Mouse (Mus musculus): ENCODE measurements around the gene Atp6v0b. TPM values are rescaled to one million over a fixed set of nuclear protein-coding genes. Genes with fewer than 3 reads are reported as not detected.
A peak's percentile ranks its signal among the peaks of the same experiment; 100 is the strongest.

Gene Atp6v0b
- total and polyA plus RNA-seq, 3 experiments = 219 to 297 (median 247) TPM

- H3K36me3 ChIP-seq (replicated peaks) = peaks cover 95% of the 10 kb centered on the region
- no peak for ATAC-seq (ENCODE audit: extremely low read depth, insufficient number of reproducible peaks, low FRiP score, poor library complexity, severe bottlenecking)
- TF ChIP-seq GATA2 (IDR thresholded peaks at IDR 0.05; ENCODE audit: borderline replicate concordance, low read depth, low read length) (no peak), POLR2AphosphoS5 (IDR thresholded peaks at IDR 0.05; ENCODE audit: insufficient replicate concordance, low read depth, low read length) (no peak), TAL1 (conservative IDR thresholded peaks at IDR 0.05; ENCODE audit: low read depth, low read length) (no peak), GATA1 (IDR thresholded peaks at IDR 0.05; ENCODE audit: borderline replicate concordance, low read length) (no peak), CTCF (IDR thresholded peaks at IDR 0.05; ENCODE audit: low read depth, low read length) (no peak)
- no peaks in the 10 kb centered on the region; the same call in 1 of the 2 replicates for H3K4me1 ChIP-seq (ENCODE audit: insufficient read depth, low read depth, low read length)
- no peak for DNase-seq (ENCODE audit: low spot score)
- no peak overlapping the region for H3K4me3 ChIP-seq (ENCODE audit: low read depth, low read length)
- H3K27me3 ChIP-seq (ENCODE audit: insufficient read depth, low read length) = no peaks in the 10 kb centered on the region
- no peaks in the 10 kb centered on the region for H3K9me3 ChIP-seq (replicated peaks)
Observed at GRCm38 (mm10) chr4:117904094-117904493, 17.0 kb upstream of the Atp6v0b start.

- no peak for TF ChIP-seq GATA1 (IDR thresholded peaks at IDR 0.05; ENCODE audit: borderline replicate concordance, low read length)
- no peak for TF ChIP-seq TAL1 (conservative IDR thresholded peaks at IDR 0.05; ENCODE audit: low read depth, low read length)
- no peak for TF ChIP-seq POLR2AphosphoS5 (IDR thresholded peaks at IDR 0.05; ENCODE audit: insufficient replicate concordance, low read depth, low read length)
- no peak for TF ChIP-seq CTCF (IDR thresholded peaks at IDR 0.05; ENCODE audit: low read depth, low read length)
- ATAC-seq (ENCODE audit: extremely low read depth, insufficient number of reproducible peaks, low FRiP score, poor library complexity, severe bottlenecking) (no peak), DNase-seq (ENCODE audit: low spot score) (no peak)
- H3K9me3 ChIP-seq (replicated peaks) = no peaks in the 10 kb centered on the region
- peaks cover 96% of the 10 kb centered on the region for H3K36me3 ChIP-seq (replicated peaks)
- H3K4me3 ChIP-seq (ENCODE audit: low read depth, low read length) = no peak overlapping the region
- H3K27me3 ChIP-seq (ENCODE audit: insufficient read depth, low read length) = no peaks in the 10 kb centered on the region
- H3K4me1 ChIP-seq (ENCODE audit: insufficient read depth, low read depth, low read length) = peaks cover 2% of the 10 kb centered on the region; the same call in 1 of the 2 replicates
Observed at GRCm38 (mm10) chr4:117898111-117898510, 11.0 kb upstream of the Atp6v0b start.

- peaks cover 77% of the 10 kb centered on the region for H3K36me3 ChIP-seq (replicated peaks)
- peaks cover 10% of the 10 kb centered on the region for H3K4me1 ChIP-seq (ENCODE audit: insufficient read depth, low read depth, low read length)
- no peak for TF ChIP-seq TAL1 (conservative IDR thresholded peaks at IDR 0.05; ENCODE audit: low read depth, low read length)
Observed at GRCm38 (mm10) chr4:117896031-117896430, 8.9 kb upstream of the Atp6v0b start.

GRCm38 (mm10) chr4:117895339-117895738 is 8.2 kb upstream of the Atp6v0b start:
- Histone ChIP-seq H3K4me3 (ENCODE audit: low read depth, low read length) (no peak overlapping the region), H3K36me3 (replicated peaks) (peaks cover 77% of the 10 kb centered on the region), H3K4me1 (ENCODE audit: insufficient read depth, low read depth, low read length) (peaks cover 16% of the 10 kb centered on the region), H3K27me3 (ENCODE audit: insufficient read depth, low read length) (no peaks in the 10 kb centered on the region), H3K9me3 (replicated peaks) (no peaks in the 10 kb centered on the region)
- no peak for ATAC-seq (ENCODE audit: extremely low read depth, insufficient number of reproducible peaks, low FRiP score, poor library complexity, severe bottlenecking)
- no peak for TF ChIP-seq GATA1 (IDR thresholded peaks at IDR 0.05; ENCODE audit: borderline replicate concordance, low read length)
- no peak for DNase-seq (ENCODE audit: low spot score)

More at GRCm38 (mm10) chr4:117896031-117896430, 8.9 kb upstream of the Atp6v0b start:
- Histone ChIP-seq H3K4me3 (ENCODE audit: low read depth, low read length) (no peak overlapping the region), H3K9me3 (replicated peaks) (no peaks in the 10 kb centered on the region), H3K27me3 (ENCODE audit: insufficient read depth, low read length) (no peaks in the 10 kb centered on the region)
- DNase-seq (ENCODE audit: low spot score) (no peak), ATAC-seq (ENCODE audit: extremely low read depth, insufficient number of reproducible peaks, low FRiP score, poor library complexity, severe bottlenecking) (no peak)

GRCm38 (mm10) chr4:117894601-117895000 is 7.5 kb upstream of the Atp6v0b start:
- Histone ChIP-seq H3K9me3 (replicated peaks) (no peaks in the 10 kb centered on the region), H3K36me3 (replicated peaks) (peaks cover 77% of the 10 kb centered on the region), H3K27me3 (ENCODE audit: insufficient read depth, low read length) (no peaks in the 10 kb centered on the region), H3K4me3 (ENCODE audit: low read depth, low read length) (no peak overlapping the region), H3K4me1 (ENCODE audit: insufficient read depth, low read depth, low read length) (peaks cover 24% of the 10 kb centered on the region)
- TF ChIP-seq GATA1 (IDR thresholded peaks at IDR 0.05; ENCODE audit: borderline replicate concordance, low read length) (no peak), TAL1 (conservative IDR thresholded peaks at IDR 0.05; ENCODE audit: low read depth, low read length) (no peak), GATA2 (IDR thresholded peaks at IDR 0.05; ENCODE audit: borderline replicate concordance, low read depth, low read length) (no peak), CTCF (IDR thresholded peaks at IDR 0.05; ENCODE audit: low read depth, low read length) (no peak), POLR2AphosphoS5 (IDR thresholded peaks at IDR 0.05; ENCODE audit: insufficient replicate concordance, low read depth, low read length) (no peak)
- no peak for ATAC-seq (ENCODE audit: extremely low read depth, insufficient number of reproducible peaks, low FRiP score, poor library complexity, severe bottlenecking)
- DNase-seq (ENCODE audit: low spot score) = no peak

GRCm38 (mm10) chr4:117893376-117893775 is 6.2 kb upstream of the Atp6v0b start:
- TF ChIP-seq CTCF (IDR thresholded peaks at IDR 0.05; ENCODE audit: low read depth, low read length) = no peak
- no peak for TF ChIP-seq GATA1 (IDR thresholded peaks at IDR 0.05; ENCODE audit: borderline replicate concordance, low read length)
- no peak for TF ChIP-seq GATA2 (IDR thresholded peaks at IDR 0.05; ENCODE audit: borderline replicate concordance, low read depth, low read length)
- no peak for TF ChIP-seq POLR2AphosphoS5 (IDR thresholded peaks at IDR 0.05; ENCODE audit: insufficient replicate concordance, low read depth, low read length)
- no peak for TF ChIP-seq TAL1 (conservative IDR thresholded peaks at IDR 0.05; ENCODE audit: low read depth, low read length)
- DNase-seq (ENCODE audit: low spot score) (peak; percentile 45), ATAC-seq (ENCODE audit: extremely low read depth, insufficient number of reproducible peaks, low FRiP score, poor library complexity, severe bottlenecking) (no peak)
- Histone ChIP-seq H3K36me3 (replicated peaks) (peaks cover 76% of the 10 kb centered on the region), H3K9me3 (replicated peaks) (no peaks in the 10 kb centered on the region), H3K27me3 (ENCODE audit: insufficient read depth, low read length) (no peaks in the 10 kb centered on the region), H3K4me1 (ENCODE audit: insufficient read depth, low read depth, low read length) (peaks cover 28% of the 10 kb centered on the region), H3K4me3 (ENCODE audit: low read depth, low read length) (no peak overlapping the region)

GRCm38 (mm10) chr4:117891738-117892161 is 4.6 kb upstream of the Atp6v0b start, which contains the start of gene Dph2:
Gene Dph2 (minus strand): TSS chr4:117892032.
- DNase-seq (ENCODE audit: low spot score) = peak; percentile 99
- H3K36me3 ChIP-seq (replicated peaks) = peaks cover 67% of the 10 kb centered on the region

More at GRCm38 (mm10) chr4:117891738-117892161, 4.6 kb upstream of the Atp6v0b start, which contains the start of gene Dph2:
- Histone ChIP-seq H3K4me3 (ENCODE audit: low read depth, low read length) (peak within 1 kb of the TSS; percentile 89), H3K9me3 (replicated peaks) (no peaks in the 10 kb centered on the region), H3K4me1 (ENCODE audit: insufficient read depth, low read depth, low read length) (peaks cover 36% of the 10 kb centered on the region), H3K27me3 (ENCODE audit: insufficient read depth, low read length) (no peaks in the 10 kb centered on the region)
- ATAC-seq (ENCODE audit: extremely low read depth, insufficient number of reproducible peaks, low FRiP score, poor library complexity, severe bottlenecking) = peak; percentile 87
- TF ChIP-seq GATA1 (IDR thresholded peaks at IDR 0.05; ENCODE audit: borderline replicate concordance, low read length) (no peak), TAL1 (conservative IDR thresholded peaks at IDR 0.05; ENCODE audit: low read depth, low read length) (no peak), CTCF (IDR thresholded peaks at IDR 0.05; ENCODE audit: low read depth, low read length) (no peak), GATA2 (IDR thresholded peaks at IDR 0.05; ENCODE audit: borderline replicate concordance, low read depth, low read length) (no peak), POLR2AphosphoS5 (IDR thresholded peaks at IDR 0.05; ENCODE audit: insufficient replicate concordance, low read depth, low read length) (no peak)
